Mouse (Mus musculus) kidney, postnatal 0 days (tissue): ENCODE data around the gene Tmc4. TPM values are rescaled to one million over a fixed set of nuclear protein-coding genes. Genes with fewer than 3 reads are reported as not detected.

Experiments used
- ATAC-seq: fragments of 200-750 bp; cut with Nextera tagmentation; replicated peaks from 2 replicates; pipeline ENCODE4 v1.8.0; 2017; ENCODE audit warnings: low read depth, moderate number of reproducible peaks, moderate TSS enrichment, moderate library complexity; ENCODE audit not compliant: low FRiP score
- DNase-seq: peaks from one replicate; pipeline ENCODE4 v3.0.0-alpha.2; 2016; ENCODE audit warnings: low spot score
- H3K27ac ChIP-seq: fragments of 300-500 bp; sonication (generic); 2 replicates; pipeline ENCODE4 v1.5.1; 2014; ENCODE audit warnings: mild to moderate bottlenecking
- H3K27me3 ChIP-seq: fragments of 300-500 bp; sonication (generic); 2 replicates; pipeline ENCODE4 v1.6.1; 2014; ENCODE audit warnings: low read length, mixed read lengths; ENCODE audit not compliant: insufficient read depth
- H3K36me3 ChIP-seq: fragments of 300-500 bp; sonication (generic); 2 replicates; pipeline ENCODE4 v1.6.1; 2014; ENCODE audit warnings: low read length, mixed read lengths; ENCODE audit not compliant: insufficient read depth
- H3K4me1 ChIP-seq: fragments of 300-500 bp; sonication (generic); replicated peaks from 2 replicates; pipeline ENCODE4 v1.6.1; 2014; ENCODE audit warnings: antibody characterized with exemption, low read length, mixed read lengths; ENCODE audit not compliant: insufficient read depth
- H3K4me2 ChIP-seq: fragments of 300-500 bp; sonication (generic); 2 replicates; pipeline ENCODE4 v1.6.1; 2014; ENCODE audit warnings: mild to moderate bottlenecking, low read length, moderate library complexity, mixed read lengths
- H3K4me3 ChIP-seq: fragments of 300-500 bp; sonication (generic); replicated peaks from 2 replicates; pipeline ENCODE4 v1.5.1; 2014; ENCODE audit warnings: low read depth, low read length
- H3K9ac ChIP-seq: fragments of 300-500 bp; sonication (generic); 2 replicates; pipeline ENCODE4 v1.6.1; 2014; ENCODE audit warnings: low read depth, low read length
- H3K9me3 ChIP-seq: fragments of 300-500 bp; sonication (generic); replicated peaks from 2 replicates; pipeline ENCODE4 v1.6.1; 2016; ENCODE audit warnings: low read length, inconsistent platforms, mixed read lengths
- CTCF ChIP-seq: IDR thresholded peaks from 2 replicates; pipeline ENCODE4 v1.5.1; 2016; ENCODE audit warnings: antibody characterized with exemption, low read depth, mild to moderate bottlenecking, moderate library complexity
- WGBS: fragments of 180-500 bp; shearing (Covaris S2); extraction: QIAGEN DNeasy Blood & Tissue Kit; methylation state at CpG from one replicate; pipeline ENCODE4 v1.1.7; 2014; 5-methylcytosine and 5-hydroxymethylcytosine counted together
- polyA plus RNA-seq: library from polyadenylated mRNA; unstranded; fragments of >200 nt; fragmentation: Nextera tagmentation; extraction: Ambion mirVana; gene quantifications from 2 replicates; pipeline ENCODE4 v1.2.1, GENCODE M21; 2015

Gene Tmc4
- polyA plus RNA-seq, 1 experiment from 2014 or later, result 28.1 TPM

DNA sequence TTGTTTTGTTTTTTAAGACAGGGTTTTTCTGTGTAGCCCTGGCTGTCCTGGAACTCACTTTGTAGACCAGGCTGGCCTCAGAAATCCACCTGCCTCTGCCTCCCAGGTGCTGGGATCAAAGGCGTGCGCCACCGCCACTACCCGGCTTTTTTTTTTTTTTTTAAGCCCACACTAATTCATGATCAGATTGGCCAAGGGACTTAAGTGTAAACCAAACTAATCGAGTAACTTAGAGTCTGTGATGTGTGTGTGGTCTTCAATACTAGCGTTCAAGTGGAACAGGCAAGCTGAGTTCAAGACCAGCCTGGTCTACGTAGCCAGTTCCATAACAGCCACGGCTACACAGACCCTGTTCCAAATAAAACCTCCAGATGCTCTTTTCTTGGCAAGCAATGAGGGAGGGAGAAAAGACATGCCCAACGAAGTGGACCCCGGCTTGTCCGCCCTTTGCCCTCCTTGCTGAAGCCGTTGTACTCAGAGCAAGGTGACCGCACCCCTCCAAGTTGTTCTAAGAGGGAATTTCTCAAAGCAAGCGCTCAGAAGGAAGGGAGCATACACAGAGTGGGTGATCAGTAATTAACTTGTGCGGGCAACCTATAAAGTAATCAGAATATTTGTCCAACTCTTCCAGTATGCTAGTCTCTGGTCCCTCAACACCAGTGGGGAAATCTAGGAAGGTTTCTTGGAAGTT lies 12.7 kb downstream of the Tmc4 start:
- peak overlapping the region; percentile 85 for H3K4me2 ChIP-seq
- 29% methylated on average over 15 of the region's 15 CpGs for WGBS
- H3K27me3 ChIP-seq, result no peaks in the 10 kb centered on the region
- H3K9ac ChIP-seq, result peak overlapping the region; percentile 79
- peaks cover 13% of the 10 kb centered on the region for H3K4me1 ChIP-seq
- peak overlapping the region; percentile 73 for H3K4me3 ChIP-seq
- peak; percentile 38 for ATAC-seq
- H3K36me3 ChIP-seq, result peaks cover 20% of the 10 kb centered on the region
- peak overlapping the region; percentile 89 for H3K27ac ChIP-seq
- peak; percentile 51 for DNase-seq
- no peaks in the 10 kb centered on the region for H3K9me3 ChIP-seq
- TF ChIP-seq CTCF, result no peak

DNA sequence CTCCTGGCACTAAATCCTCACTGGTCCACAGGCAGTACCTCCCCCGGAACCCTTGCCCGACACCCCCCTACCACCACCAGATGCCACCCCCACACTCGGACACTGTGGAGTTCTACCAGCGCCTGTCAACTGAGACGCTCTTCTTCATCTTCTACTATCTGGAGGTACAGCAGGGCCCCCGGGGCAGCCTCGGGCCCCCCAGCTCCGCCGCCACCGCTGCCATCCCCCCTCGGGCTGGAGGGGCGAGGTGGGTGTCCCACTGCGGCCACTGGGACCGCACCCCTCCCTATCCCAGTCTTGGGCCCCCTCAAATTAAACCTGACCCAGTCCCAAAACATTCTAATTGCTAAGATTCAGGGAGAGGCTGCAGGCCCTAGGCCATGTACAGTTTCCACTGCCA lies 18.8 kb downstream of the Tmc4 start:
- peaks cover 73% of the 10 kb centered on the region for H3K36me3 ChIP-seq
- ATAC-seq (no peak), DNase-seq (no peak)
- TF ChIP-seq CTCF, result no peak
- H3K4me3 ChIP-seq, result no peak overlapping the region
- H3K4me1 ChIP-seq, result peaks cover 1% of the 10 kb centered on the region; the same call in 1 of the 2 replicates
- H3K9me3 ChIP-seq, result no peaks in the 10 kb centered on the region
- WGBS, result 89% methylated on average over 14 of the region's 14 CpGs
- H3K27me3 ChIP-seq, result no peaks in the 10 kb centered on the region
- no peak overlapping the region for H3K27ac ChIP-seq
- H3K9ac ChIP-seq, result no peak overlapping the region
- no peak overlapping the region for H3K4me2 ChIP-seq

DNA sequence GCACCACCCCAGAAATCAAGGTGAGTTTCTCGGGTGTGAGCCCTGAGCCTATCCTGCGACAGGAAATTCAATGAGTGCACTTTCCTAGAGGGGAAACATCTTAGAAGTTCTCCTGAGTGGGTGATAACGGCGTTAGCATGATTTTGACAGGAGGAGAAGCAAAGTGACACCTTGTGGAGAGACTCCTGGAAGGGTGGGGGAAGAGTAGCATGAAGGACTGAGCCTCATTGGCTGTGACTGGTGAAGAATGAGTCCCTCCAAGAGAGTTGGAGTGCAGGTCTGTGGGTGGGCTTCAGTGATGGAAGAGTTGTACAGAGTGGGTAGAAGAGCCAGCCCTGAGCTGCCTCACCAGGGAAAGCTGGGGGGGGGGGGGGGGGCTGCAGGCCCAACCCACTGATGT lies 20.4 kb downstream of the Tmc4 start:
- Histone ChIP-seq H3K36me3 (peaks cover 80% of the 10 kb centered on the region), H3K4me1 (no peaks in the 10 kb centered on the region), H3K9me3 (no peaks in the 10 kb centered on the region), H3K27ac (no peak overlapping the region), H3K4me3 (no peak overlapping the region), H3K27me3 (no peaks in the 10 kb centered on the region), H3K4me2 (no peak overlapping the region), H3K9ac (no peak overlapping the region)
- WGBS, result 89% methylated on average over 4 of the region's 4 CpGs
- ATAC-seq (no peak), DNase-seq (no peak)
- no peak for TF ChIP-seq CTCF

DNA sequence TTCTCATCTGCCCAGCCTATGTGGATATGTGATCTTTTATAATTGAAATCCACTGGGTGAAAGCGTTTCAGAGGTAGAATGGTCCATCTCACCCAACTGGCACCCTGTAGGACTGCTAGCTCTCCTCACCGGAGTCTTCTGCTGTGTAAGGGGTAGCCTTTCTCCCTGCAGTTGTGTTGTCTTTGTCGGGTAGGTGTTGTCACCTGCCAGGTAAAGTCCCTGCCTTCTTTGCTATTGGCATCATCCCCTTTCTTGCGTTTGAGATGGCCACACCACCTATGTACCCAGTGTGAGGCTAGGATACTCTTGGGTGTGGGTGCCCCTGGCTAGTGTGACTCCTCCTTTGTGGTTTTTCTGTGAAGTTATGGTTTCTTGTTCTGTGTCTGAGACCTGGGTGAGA lies 30.7 kb downstream of the Tmc4 start:
- H3K27me3 ChIP-seq, result no peaks in the 10 kb centered on the region
- peak overlapping the region; percentile 98 for H3K9ac ChIP-seq
- DNase-seq, result no peak
- H3K36me3 ChIP-seq, result peaks cover 14% of the 10 kb centered on the region
- 0 out of 2 replicates have a peak overlapping the region, but pooled peaks have one; percentile 3 for H3K27ac ChIP-seq
- 52% methylated on average over 4 of the region's 4 CpGs for WGBS
- peak overlapping the region; percentile 71 for H3K4me2 ChIP-seq
- no peak for TF ChIP-seq CTCF
- no peaks in the 10 kb centered on the region for H3K9me3 ChIP-seq
- peak overlapping the region; percentile 85 for H3K4me3 ChIP-seq
- ATAC-seq, result no peak
- H3K4me1 ChIP-seq, result peaks cover 26% of the 10 kb centered on the region

DNA sequence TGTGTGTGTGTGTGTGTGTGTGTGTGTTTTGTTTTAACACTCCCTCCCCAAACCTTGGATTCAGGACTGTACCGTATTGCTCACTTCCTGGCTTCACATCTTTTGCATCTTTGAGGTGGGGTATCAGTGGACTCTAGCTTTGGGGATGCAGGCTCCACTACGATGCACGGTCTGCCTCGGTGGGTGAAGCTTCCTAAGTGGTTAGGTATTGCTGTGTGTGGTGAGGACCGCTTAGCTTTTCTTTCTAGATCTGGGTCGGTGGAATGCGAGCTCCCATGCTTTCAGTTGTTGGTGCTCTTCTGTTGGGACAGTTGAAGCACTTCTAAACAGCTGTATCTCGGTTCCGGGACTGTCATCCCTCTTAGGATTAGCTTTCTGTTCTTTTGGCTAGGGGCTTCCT lies 31.2 kb downstream of the Tmc4 start:
- 0 out of 2 replicates have a peak overlapping the region, but pooled peaks have one; percentile 3 for H3K27ac ChIP-seq
- DNase-seq (peak; percentile 11), ATAC-seq (no peak)
- no peaks in the 10 kb centered on the region for H3K9me3 ChIP-seq
- peak overlapping the region; percentile 85 for H3K4me3 ChIP-seq
- peak overlapping the region; percentile 71 for H3K4me2 ChIP-seq
- no peak for TF ChIP-seq CTCF
- H3K9ac ChIP-seq, result peak overlapping the region; percentile 98
- H3K27me3 ChIP-seq, result no peaks in the 10 kb centered on the region
- 12% methylated on average over 9 of the region's 9 CpGs for WGBS
- H3K4me1 ChIP-seq, result peaks cover 26% of the 10 kb centered on the region
- peaks cover 9% of the 10 kb centered on the region for H3K36me3 ChIP-seq

DNA sequence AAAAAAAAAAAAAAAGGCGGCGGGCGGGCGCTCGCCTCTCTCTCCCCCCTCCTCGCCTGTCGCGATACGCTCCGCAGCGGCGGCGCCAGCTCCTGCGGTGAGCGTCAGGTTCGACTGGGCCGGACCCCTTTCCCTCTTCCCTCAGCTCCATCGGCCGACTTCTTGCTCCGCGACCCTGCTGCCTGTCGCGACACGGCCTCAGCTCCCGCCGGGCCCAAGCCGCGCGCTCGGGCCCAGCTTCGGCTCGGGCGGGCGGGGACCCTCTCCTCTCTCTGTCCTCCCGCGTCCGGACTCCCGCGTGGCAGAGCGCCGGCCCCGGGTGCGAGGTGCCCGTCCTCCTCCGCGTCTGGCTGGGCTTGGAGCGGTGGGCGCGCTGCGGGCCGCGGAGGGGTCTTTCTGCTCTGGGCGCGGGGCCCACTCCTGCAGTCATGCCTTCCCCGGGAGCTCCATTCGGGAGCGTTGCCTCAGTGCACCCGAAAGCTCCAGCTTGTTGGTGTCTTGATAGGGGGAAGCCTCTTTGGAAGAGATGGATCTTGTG lies 31.8 kb downstream of the Tmc4 start:
- Histone ChIP-seq H3K4me2 (peak overlapping the region; percentile 71), H3K27ac (peak overlapping the region; percentile 99), H3K9me3 (no peaks in the 10 kb centered on the region), H3K9ac (peak overlapping the region; percentile 98), H3K4me1 (peaks cover 26% of the 10 kb centered on the region), H3K36me3 (peaks cover 3% of the 10 kb centered on the region; the same call in 1 of the 2 replicates), H3K27me3 (no peaks in the 10 kb centered on the region), H3K4me3 (peak overlapping the region; percentile 85)
- under 1% methylated on average over 38 of the region's 58 CpGs for WGBS
- 0 out of 2 replicates have a peak, but pooled peaks have one; percentile 2 for ATAC-seq
- DNase-seq, result peak; percentile 25
- no peak for TF ChIP-seq CTCF
